Mouse (Mus musculus) cortical plate, adult 2 months (tissue): Measurements from ENCODE around the gene Hist1h2ao.

ENCODE experiments used
- CTCF ChIP-seq: fragments of 200-500 bp; IDR thresholded peaks from 2 replicates; pipeline ENCODE4 v1.5.1; 2011; ENCODE audit warnings: mild to moderate bottlenecking, control low read depth, low read length; ENCODE audit not compliant: insufficient read depth; ENCODE audit errors: extremely low read depth
- POLR2A ChIP-seq: fragments of 200-500 bp; IDR thresholded peaks from 2 replicates; pipeline ENCODE4 v1.6.1; 2011; ENCODE audit warnings: mild to moderate bottlenecking, low read length, control low read depth; ENCODE audit not compliant: insufficient read depth; ENCODE audit errors: extremely low read depth

GRCm38 (mm10) chr13:21855698-21856162 lies 45.5 kb downstream of the Hist1h2ao start:
- TF ChIP-seq CTCF (no peak), POLR2A (no peak)
